Mouse (Mus musculus): ENCODE data around the gene Tbata.

- TF ChIP-seq CTCF (IDR thresholded peaks at IDR 0.05; ENCODE audit: low read depth) (no peak), EP300 (IDR thresholded peaks at IDR 0.05; ENCODE audit: low read depth) (no peak)
Measured at GRCm38 (mm10) chr10:61200998-61201397, 29.2 kb downstream of the Tbata start.

Data from liver, embryonic 14.5 days (tissue).